Mouse (Mus musculus) neural tube, embryonic 12.5 days (tissue): ENCODE data around the gene 1810013L24Rik. TPM values are rescaled to one million over a fixed set of nuclear protein-coding genes. Genes with fewer than 3 reads are reported as not detected.

Experiments
- ATAC-seq: fragments of 200-750 bp; cut with Nextera tagmentation; 2 replicates; pipeline ENCODE4 v1.8.0; 2017; ENCODE audit warnings: low read depth, mild to moderate bottlenecking, moderate TSS enrichment, moderate library complexity; ENCODE audit not compliant: low FRiP score
- H3K27ac ChIP-seq: fragments of 300-500 bp; sonication (generic); 2 replicates; pipeline ENCODE4 v1.5.1; 2016
- H3K27me3 ChIP-seq: fragments of 300-500 bp; sonication (generic); replicated peaks from 2 replicates; pipeline ENCODE4 v1.6.1; 2016; ENCODE audit warnings: mild to moderate bottlenecking
- H3K36me3 ChIP-seq: fragments of 300-500 bp; sonication (generic); 2 replicates; pipeline ENCODE4 v1.6.1; 2016; ENCODE audit warnings: mild to moderate bottlenecking
- H3K4me1 ChIP-seq: fragments of 300-500 bp; sonication (generic); 2 replicates; pipeline ENCODE4 v1.6.1; 2016
- H3K4me2 ChIP-seq: fragments of 300-500 bp; sonication (generic); replicated peaks from 2 replicates; pipeline ENCODE4 v1.6.1; 2016; ENCODE audit warnings: mild to moderate bottlenecking
- H3K4me3 ChIP-seq: fragments of 300-500 bp; sonication (generic); 2 replicates; pipeline ENCODE4 v1.5.1; 2016
- H3K9ac ChIP-seq: fragments of 300-500 bp; sonication (generic); 2 replicates; pipeline ENCODE4 v1.6.1; 2016; ENCODE audit warnings: mild to moderate bottlenecking
- H3K9me3 ChIP-seq: fragments of 300-500 bp; sonication (generic); 2 replicates; pipeline ENCODE4 v1.6.1; 2016; ENCODE audit warnings: mild to moderate bottlenecking
- WGBS: fragments of 180-500 bp; shearing (Covaris S2); methylation state at CpG from one replicate; pipeline ENCODE4 v1.1.7; 2016; 5-methylcytosine and 5-hydroxymethylcytosine counted together
- polyA plus RNA-seq: library from polyadenylated mRNA; unstranded; fragments of >200 nt; fragmentation: Nextera tagmentation; extraction: Ambion mirVana; gene quantifications from 2 replicates; pipeline ENCODE4 v1.2.1, GENCODE M21; 2016

The 1810013L24Rik gene
- polyA plus RNA-seq = 42.2 and 45.0 TPM in 2 replicates

DNA sequence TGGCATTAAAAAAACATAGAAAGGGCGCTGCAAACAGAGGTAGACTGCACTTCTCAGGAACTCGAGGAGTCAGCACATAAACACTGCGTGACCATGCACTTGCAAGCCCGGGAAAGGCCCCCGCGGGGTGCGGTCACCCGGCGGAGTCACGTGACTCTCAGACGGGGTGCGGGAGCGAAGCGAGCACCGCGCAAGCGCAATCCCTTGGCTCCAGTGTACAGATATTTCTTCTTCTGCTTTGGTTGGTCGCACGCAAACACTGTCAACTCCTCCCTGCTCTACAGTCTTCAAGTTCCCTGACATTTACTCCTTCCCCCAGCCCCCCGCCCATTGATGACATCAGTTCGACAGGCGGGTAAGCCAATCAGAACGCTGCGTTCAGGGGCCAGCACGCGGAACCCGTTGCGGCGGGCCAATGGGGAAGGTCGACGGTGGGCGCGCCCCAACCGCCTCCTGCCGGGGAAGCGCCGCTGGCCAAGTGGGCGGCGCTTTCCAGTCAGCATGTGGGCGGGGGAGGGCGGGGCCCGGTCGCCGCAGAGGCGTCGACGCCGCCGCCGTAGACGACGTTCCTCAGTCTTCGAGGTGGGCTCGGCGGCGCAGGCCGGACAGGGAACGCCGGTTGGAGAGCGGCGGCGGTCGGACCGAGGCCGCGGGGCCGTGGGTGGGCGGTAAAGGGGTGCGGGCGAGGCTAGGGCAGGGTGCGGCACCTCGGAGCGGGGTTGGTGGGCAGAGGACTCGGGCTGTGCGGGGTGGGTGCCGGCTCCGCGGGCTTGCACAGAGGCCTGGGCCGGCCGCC is at the start of gene 1810013L24Rik:
TSS of gene 1810013L24Rik (plus strand) at position 537 of the 796 bp plus-strand sequence.
- Histone ChIP-seq H3K4me3 (peak within 1 kb of the TSS; percentile 99), H3K36me3 (peaks cover 14% of the 10 kb centered on the region; the same call in 1 of the 2 replicates), H3K27ac (peak within 1 kb of the TSS; percentile 91), H3K4me2 (peak within 1 kb of the TSS; percentile 95), H3K27me3 (no peaks in the 10 kb centered on the region), H3K9me3 (no peaks in the 10 kb centered on the region), H3K9ac (peak within 1 kb of the TSS; percentile 100), H3K4me1 (peaks cover 24% of the 10 kb centered on the region)
- peak; percentile 95 for ATAC-seq
- under 1% methylated on average over 79 of the region's 80 CpGs for WGBS

DNA sequence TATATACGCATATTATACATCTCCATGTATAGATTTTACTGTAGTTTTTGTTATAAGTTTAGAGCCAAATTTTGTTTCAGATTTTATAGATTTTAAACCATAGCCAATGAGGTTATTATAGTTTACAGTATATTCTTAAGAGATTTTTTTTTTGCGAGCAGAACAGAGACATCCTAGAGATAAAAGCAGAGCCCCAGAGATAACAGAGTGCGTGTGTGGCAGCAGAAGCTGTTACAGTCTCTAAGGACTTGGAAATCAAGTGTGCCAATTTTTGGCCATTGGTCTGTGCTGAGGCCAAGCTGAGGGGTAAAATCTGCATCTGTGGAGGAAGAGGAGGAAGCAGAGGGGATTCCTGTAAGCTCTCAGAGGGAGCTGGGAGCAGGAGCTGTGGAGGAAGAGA is 49.7 kb upstream of the 1810013L24Rik start:
- no peaks in the 10 kb centered on the region for H3K36me3 ChIP-seq
- no peaks in the 10 kb centered on the region for H3K27me3 ChIP-seq
- no peak for ATAC-seq
- H3K9ac ChIP-seq = no peak overlapping the region
- 92% methylated on average over 3 of the region's 3 CpGs for WGBS
- H3K4me2 ChIP-seq = no peak overlapping the region
- H3K4me1 ChIP-seq = no peaks in the 10 kb centered on the region
- H3K27ac ChIP-seq = no peak overlapping the region
- H3K9me3 ChIP-seq = no peaks in the 10 kb centered on the region
- H3K4me3 ChIP-seq = no peak overlapping the region

DNA sequence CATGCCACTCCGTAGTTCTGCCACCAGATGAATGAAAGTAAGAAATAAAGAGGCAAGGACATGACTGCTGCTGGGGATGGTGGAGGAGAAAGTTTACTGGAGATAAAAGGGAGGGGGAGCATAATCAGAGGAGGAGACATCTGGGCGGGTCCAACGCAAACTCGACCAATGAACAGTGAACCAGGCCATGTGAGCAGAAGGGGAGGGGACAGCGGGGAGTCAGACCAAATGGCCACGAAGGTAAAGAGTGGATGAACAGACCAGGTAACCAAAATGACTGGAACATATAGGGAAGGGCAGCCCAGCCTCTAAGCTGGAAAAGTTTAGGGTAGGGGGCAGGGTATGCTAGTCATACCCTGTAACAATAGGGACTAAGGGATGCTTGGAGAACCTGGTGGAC is 48.7 kb upstream of the 1810013L24Rik start:
- H3K9me3 ChIP-seq = no peaks in the 10 kb centered on the region
- no peaks in the 10 kb centered on the region for H3K4me1 ChIP-seq
- H3K36me3 ChIP-seq = no peaks in the 10 kb centered on the region
- no peak overlapping the region for H3K4me3 ChIP-seq
- no peak overlapping the region for H3K4me2 ChIP-seq
- 71% methylated on average over 6 of the region's 6 CpGs for WGBS
- ATAC-seq = no peak
- no peak overlapping the region for H3K27ac ChIP-seq
- no peak overlapping the region for H3K9ac ChIP-seq
- no peaks in the 10 kb centered on the region for H3K27me3 ChIP-seq

DNA sequence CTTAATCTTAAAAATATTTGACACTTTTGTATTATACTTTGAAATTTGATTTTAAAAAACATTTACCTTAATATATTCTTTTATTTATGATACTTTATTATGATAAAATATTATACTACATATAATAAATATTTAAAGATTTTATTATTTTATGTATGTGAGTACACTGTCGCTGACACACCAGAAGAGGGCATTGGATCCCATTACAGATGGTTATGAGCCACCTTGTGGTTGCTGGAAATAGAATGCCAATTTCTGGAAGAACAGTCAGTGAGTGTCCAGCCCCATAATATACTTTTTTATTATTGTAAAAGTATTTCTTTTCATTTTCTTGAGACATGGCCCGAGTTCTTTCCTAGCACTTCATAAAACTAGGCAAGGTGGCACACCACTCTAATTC is 48.2 kb upstream of the 1810013L24Rik start:
- WGBS = 91% methylated on average over 2 of the region's 2 CpGs
- Histone ChIP-seq H3K9ac (no peak overlapping the region), H3K27ac (no peak overlapping the region), H3K27me3 (no peaks in the 10 kb centered on the region), H3K9me3 (no peaks in the 10 kb centered on the region), H3K36me3 (no peaks in the 10 kb centered on the region), H3K4me3 (no peak overlapping the region), H3K4me2 (no peak overlapping the region), H3K4me1 (no peaks in the 10 kb centered on the region)
- no peak for ATAC-seq

DNA sequence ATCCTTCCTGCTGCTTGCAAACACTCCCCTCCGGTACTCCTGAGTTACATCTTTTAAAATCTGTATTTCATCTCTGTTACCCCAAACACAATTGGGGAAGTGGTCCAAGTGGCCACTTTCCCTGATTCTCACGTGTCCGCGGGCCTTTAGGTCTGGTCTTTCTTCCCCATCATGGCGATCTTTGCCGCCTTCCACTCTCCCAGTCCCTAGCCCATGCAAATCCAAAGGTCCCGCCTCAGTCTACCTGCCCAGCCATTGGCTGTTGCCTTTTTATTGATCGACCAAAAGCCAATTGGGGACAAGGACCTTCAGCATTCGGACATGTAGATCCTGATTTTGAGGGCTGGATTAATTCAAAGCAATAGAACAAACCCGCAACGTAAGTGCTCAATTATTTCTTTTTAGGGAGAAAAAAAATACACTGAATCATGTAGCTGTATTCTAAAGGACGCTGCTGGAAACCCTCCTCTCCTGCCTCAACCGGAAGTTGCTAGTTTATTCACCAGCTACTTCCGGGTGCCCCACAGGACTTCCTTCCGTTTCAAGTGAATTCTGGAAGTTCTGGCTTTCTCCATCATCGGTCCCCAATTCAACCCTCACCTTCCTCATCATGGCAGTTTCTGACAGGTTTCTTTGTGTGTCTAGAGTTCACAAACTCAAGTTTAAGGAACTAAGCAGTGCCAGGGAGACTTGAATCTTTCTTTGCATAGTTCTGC is 46.5 kb upstream of the 1810013L24Rik start:
- Histone ChIP-seq H3K9me3 (no peaks in the 10 kb centered on the region), H3K36me3 (no peaks in the 10 kb centered on the region), H3K27me3 (no peaks in the 10 kb centered on the region), H3K4me1 (no peaks in the 10 kb centered on the region), H3K4me2 (no peak overlapping the region), H3K9ac (no peak overlapping the region), H3K27ac (no peak overlapping the region), H3K4me3 (no peak overlapping the region)
- ATAC-seq = no peak
- 87% methylated on average over 16 of the region's 16 CpGs for WGBS

DNA sequence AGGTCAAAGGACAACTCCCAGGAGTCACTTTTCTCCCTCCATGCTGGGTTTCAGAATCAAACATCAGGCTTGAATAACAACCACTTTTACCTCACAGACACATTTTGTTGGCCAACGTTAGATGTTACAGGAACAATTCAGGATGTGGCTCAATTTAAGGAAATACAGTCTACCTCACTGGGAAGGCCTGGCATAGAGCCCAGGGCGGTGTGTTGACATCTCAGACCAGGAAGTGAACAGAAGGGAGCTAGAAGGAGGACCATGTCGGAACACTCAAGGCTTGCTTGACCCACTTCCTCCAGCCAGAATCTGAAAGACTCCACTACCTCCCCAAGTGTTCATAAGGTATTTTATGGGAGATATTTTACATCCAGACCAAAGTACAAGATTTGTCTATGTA is 45.1 kb upstream of the 1810013L24Rik start:
- no peaks in the 10 kb centered on the region for H3K36me3 ChIP-seq
- H3K9me3 ChIP-seq = no peaks in the 10 kb centered on the region
- 79% methylated on average over 3 of the region's 3 CpGs for WGBS
- no peak overlapping the region for H3K9ac ChIP-seq
- H3K4me3 ChIP-seq = no peak overlapping the region
- no peak overlapping the region for H3K4me2 ChIP-seq
- no peak overlapping the region for H3K27ac ChIP-seq
- H3K4me1 ChIP-seq = no peaks in the 10 kb centered on the region
- H3K27me3 ChIP-seq = no peaks in the 10 kb centered on the region
- no peak for ATAC-seq

DNA sequence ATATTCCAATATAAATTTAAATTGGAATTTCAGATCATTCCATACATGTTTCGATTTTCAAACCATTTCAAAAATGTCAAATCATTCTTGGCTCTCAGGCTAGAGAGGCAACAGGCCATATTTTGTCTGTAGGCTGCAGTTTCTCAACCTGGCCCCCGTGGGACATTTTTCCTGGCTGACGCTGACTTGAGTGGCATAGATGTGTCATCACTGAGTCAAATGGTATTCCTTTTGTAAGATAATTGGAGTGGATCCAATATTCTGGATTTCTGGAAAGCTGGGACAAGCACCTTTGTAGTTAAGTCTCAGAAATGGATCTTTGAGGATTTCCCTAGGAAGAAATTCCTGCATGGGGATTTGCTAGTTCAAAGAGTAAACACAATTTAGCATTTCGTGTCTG is 39.0 kb upstream of the 1810013L24Rik start:
- Histone ChIP-seq H3K27me3 (no peaks in the 10 kb centered on the region), H3K4me2 (no peak overlapping the region), H3K27ac (no peak overlapping the region), H3K9me3 (no peaks in the 10 kb centered on the region), H3K4me1 (no peaks in the 10 kb centered on the region), H3K4me3 (no peak overlapping the region), H3K36me3 (no peaks in the 10 kb centered on the region), H3K9ac (no peak overlapping the region)
- 85% methylated on average over 4 of the region's 4 CpGs for WGBS
- ATAC-seq = no peak

DNA sequence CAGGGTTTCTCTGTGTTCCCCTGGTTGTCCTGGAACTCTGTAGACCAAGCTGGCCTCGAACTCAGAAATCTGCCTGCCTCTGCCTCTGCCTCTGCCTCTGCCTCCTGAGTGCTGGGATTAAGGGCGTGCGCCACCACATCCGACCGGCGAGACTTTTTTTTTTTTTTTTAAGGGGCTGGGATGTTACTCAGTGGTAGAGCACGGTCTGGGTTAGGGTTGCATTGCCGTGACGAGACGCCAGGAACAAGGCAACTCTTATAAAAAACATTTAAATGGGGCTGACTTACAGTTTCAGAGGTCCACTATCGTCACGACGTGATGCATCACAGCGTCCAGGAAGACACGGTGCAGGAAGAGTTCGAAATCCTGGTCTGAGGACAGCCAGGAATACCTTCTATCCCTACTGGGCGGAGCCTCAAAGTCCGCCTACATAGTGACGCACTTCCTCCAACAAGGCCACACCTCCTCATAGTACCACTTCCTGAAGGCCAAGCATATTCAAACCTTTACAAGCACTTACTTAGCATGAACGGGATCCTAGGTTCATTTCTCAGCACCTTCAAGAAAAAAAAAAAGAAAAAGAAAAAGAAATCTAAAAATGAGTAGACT is 37.8 kb upstream of the 1810013L24Rik start, which contains the start of gene Usp7:
TSS of gene Usp7 (minus strand) at position 360 of the 609 bp plus-strand sequence.
- Histone ChIP-seq H3K27ac (no peak within 1 kb of the TSS), H3K4me1 (no peaks in the 10 kb centered on the region), H3K4me3 (no peak within 1 kb of the TSS), H3K36me3 (no peaks in the 10 kb centered on the region), H3K4me2 (no peak within 1 kb of the TSS), H3K9ac (no peak within 1 kb of the TSS), H3K9me3 (no peaks in the 10 kb centered on the region), H3K27me3 (no peaks in the 10 kb centered on the region)
- WGBS = 92% methylated on average over 20 of the region's 20 CpGs
- ATAC-seq = no peak

DNA sequence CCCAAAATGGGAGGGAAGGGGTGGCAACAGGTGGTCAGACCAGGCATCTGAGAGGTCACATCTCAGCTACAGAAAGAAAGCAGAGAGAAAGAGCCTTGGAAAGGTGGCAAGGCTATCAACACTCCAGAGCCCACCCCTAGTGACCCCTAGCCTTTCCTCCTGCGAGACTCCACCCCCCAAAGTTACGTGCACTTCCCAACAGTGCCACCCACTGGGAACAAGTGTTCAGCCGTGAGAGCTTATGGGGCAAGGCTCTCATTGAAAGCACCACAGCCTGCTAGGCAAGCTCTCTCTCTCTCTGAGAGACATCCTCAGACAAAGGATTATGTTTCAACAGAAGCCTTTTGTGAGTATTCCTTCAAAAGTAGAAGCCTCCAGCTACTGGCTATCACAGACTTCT is 34.9 kb upstream of the 1810013L24Rik start:
- H3K4me2 ChIP-seq = no peak overlapping the region
- no peak overlapping the region for H3K27ac ChIP-seq
- H3K9me3 ChIP-seq = 0 out of 2 replicates have a peak, but pooled peaks cover 4% of the 10 kb centered on the region
- no peaks in the 10 kb centered on the region for H3K27me3 ChIP-seq
- no peak for ATAC-seq
- H3K9ac ChIP-seq = no peak overlapping the region
- no peaks in the 10 kb centered on the region for H3K4me1 ChIP-seq
- 12% methylated on average over 3 of the region's 3 CpGs for WGBS
- no peaks in the 10 kb centered on the region for H3K36me3 ChIP-seq
- no peak overlapping the region for H3K4me3 ChIP-seq

DNA sequence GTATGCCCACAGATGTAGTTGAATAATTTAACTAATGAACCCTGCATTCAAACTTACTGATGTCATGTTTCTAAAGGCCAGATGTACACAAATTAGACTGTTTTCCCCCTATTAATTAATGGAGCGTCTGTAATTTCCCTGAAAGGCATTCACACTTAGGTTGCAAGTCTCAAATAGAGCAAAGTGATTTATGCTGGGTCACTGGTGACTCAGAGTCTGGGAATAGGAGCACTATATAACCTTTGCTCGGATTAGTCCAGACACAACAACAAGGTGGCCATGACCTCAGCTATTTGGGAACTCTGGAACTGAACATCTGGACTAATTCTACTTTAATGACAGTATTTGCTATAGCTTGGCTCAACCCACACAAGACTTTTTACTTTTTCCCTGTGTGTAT is 34.0 kb upstream of the 1810013L24Rik start:
- Histone ChIP-seq H3K4me2 (no peak overlapping the region), H3K9ac (no peak overlapping the region), H3K9me3 (peaks cover 14% of the 10 kb centered on the region; the same call in 1 of the 2 replicates), H3K27me3 (no peaks in the 10 kb centered on the region), H3K4me3 (no peak overlapping the region), H3K4me1 (no peaks in the 10 kb centered on the region), H3K36me3 (no peaks in the 10 kb centered on the region), H3K27ac (no peak overlapping the region)
- ATAC-seq = no peak
- 61% methylated on average over 2 of the region's 2 CpGs for WGBS

DNA sequence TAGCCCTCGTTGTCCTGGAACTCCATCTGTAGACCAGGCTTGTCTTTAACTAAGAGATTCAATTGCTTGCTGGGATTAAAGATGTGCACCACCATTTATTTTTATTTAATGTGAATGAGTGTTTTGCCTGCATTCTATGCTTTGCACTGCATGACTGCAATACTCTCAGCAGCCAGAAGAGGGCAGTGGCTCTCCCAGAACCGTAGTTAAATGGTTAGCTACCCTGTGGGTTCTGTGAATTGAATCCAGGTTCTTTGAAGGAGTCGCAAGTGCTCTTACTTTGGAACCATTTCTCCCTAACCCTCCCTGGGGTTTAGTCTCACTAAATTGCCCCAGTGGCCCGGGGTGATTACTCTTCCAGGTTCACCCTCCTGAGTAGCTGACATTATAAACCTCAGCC is 23.2 kb upstream of the 1810013L24Rik start:
- Histone ChIP-seq H3K4me1 (no peaks in the 10 kb centered on the region), H3K9ac (no peak overlapping the region), H3K36me3 (no peaks in the 10 kb centered on the region), H3K4me3 (no peak overlapping the region), H3K9me3 (no peaks in the 10 kb centered on the region), H3K27ac (no peak overlapping the region), H3K27me3 (no peaks in the 10 kb centered on the region), H3K4me2 (no peak overlapping the region)
- ATAC-seq = no peak
- 21% methylated on average over 4 of the region's 4 CpGs for WGBS

DNA sequence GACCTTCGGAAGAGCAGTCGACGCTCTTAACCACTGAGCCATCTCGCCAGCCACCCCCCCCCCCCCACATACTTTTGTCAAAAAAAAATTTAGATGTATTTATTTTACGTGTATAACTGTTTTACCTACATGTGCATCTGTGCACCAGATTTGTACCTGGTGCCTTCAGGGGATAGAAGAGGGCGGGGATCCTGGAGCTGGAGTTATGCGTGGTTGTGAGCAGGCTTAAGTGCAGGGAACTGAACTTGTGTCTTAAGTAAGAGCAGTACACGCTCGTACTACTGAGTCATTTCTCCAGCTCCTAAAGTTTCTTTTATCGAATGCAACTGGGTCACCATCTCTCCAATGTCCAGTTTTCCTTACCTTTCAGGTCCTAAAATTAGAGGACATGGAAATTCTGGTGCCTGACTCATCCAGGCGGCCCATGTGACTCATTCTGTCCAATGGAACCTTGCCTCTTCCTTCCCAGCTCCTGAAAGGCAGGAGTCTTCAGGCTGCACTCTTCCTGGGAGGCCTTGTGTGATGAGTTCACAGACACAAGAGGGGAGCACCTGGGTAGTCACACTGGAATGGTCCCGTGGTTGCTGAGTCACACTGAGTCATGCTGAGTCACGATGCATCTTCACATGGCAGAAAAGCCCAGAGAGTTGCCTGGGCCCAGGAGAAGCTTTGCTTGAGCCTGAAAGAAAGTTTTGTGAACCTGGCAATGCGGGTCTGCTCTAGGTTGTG is 19.3 kb upstream of the 1810013L24Rik start:
- H3K4me1 ChIP-seq = no peaks in the 10 kb centered on the region
- H3K36me3 ChIP-seq = no peaks in the 10 kb centered on the region
- WGBS = 92% methylated on average over 14 of the region's 14 CpGs
- H3K27me3 ChIP-seq = no peaks in the 10 kb centered on the region
- H3K9me3 ChIP-seq = no peaks in the 10 kb centered on the region
- H3K4me3 ChIP-seq = no peak overlapping the region
- H3K9ac ChIP-seq = no peak overlapping the region
- no peak overlapping the region for H3K4me2 ChIP-seq
- ATAC-seq = no peak
- no peak overlapping the region for H3K27ac ChIP-seq
